Mouse (Mus musculus): ENCODE data around the gene Osr1. TPM values are rescaled to one million over a fixed set of nuclear protein-coding genes. Genes with fewer than 3 reads are reported as not detected.

The Osr1 gene
- 1 to 10 TPM; 2.0 to 2.5 TPM for total RNA-seq (2021)
- long read RNA-seq, experiment 1, partial matches to known transcripts = 0 of 2 reads
- long read RNA-seq, experiment 1, other reads (novel, unspliced or antisense) = 1 of 2 reads
- long read RNA-seq, experiment 2, partial matches to known transcripts = 0 of 1 reads
- long read RNA-seq, experiment 2, other reads (novel, unspliced or antisense) = 0 of 1 reads

GRCm38 (mm10) chr12:9569971-9570370, at the start of gene Osr1:
Gene Osr1, plus strand, starts transcription at chr12:9570116.
- peak in 1 of 2 experiments; percentile 48 for DNase-seq
- intact Hi-C loops (cut with DNase I) = loop anchor here (5.0 kb wide), 3 partner anchors 518 to 867 kb away; no protein-coding TSS in a partner anchor

GRCm38 (mm10) chr12:9550328-9550727, 19.6 kb upstream of the Osr1 start:
- no peak for DNase-seq
- intact Hi-C loops (cut with DNase I) = no loop called here

- DNase-seq = no peak
- intact Hi-C loops (cut with DNase I) = loop anchor here (5.0 kb wide), 3 partner anchors 513 to 872 kb away; no protein-coding TSS in a partner anchor
Measured at GRCm38 (mm10) chr12:9564956-9565355, 5.0 kb upstream of the Osr1 start.

- intact Hi-C loops (cut with DNase I) = no loop called here
- DNase-seq = no peak
Measured at GRCm38 (mm10) chr12:9570496-9570995, 630 bp downstream of the Osr1 start.

GRCm38 (mm10) chr12:9571276-9571940, 1.5 kb downstream of the Osr1 start:
- DNase-seq = no peak
- intact Hi-C loops (cut with DNase I) = no loop called here

- DNase-seq = no peak
- intact Hi-C loops (cut with DNase I) = no loop called here
Measured at GRCm38 (mm10) chr12:9572022-9572421, 2.1 kb downstream of the Osr1 start.

GRCm38 (mm10) chr12:9573682-9574081, 3.8 kb downstream of the Osr1 start:
- intact Hi-C loops (cut with DNase I) = no loop called here
- DNase-seq = no peak

GRCm38 (mm10) chr12:9574244-9574871, 4.4 kb downstream of the Osr1 start:
- intact Hi-C loops (cut with DNase I) = no loop called here
- peak in 1 of 2 experiments; percentile 59 for DNase-seq

GRCm38 (mm10) chr12:9575158-9576042, 5.5 kb downstream of the Osr1 start:
- intact Hi-C loops (cut with DNase I) = no loop called here
- DNase-seq = no peak

GRCm38 (mm10) chr12:9576043-9576538, 6.2 kb downstream of the Osr1 start:
- intact Hi-C loops (cut with DNase I) = no loop called here
- DNase-seq = no peak

GRCm38 (mm10) chr12:9577610-9578009, 7.7 kb downstream of the Osr1 start:
- DNase-seq = no peak
- intact Hi-C loops (cut with DNase I) = no loop called here

- DNase-seq = no peak
- intact Hi-C loops (cut with DNase I) = no loop called here
Measured at GRCm38 (mm10) chr12:9578591-9578990, 8.7 kb downstream of the Osr1 start.

- intact Hi-C loops (cut with DNase I) = no loop called here
- DNase-seq = no peak
Measured at GRCm38 (mm10) chr12:9579301-9580030, 9.6 kb downstream of the Osr1 start.

- intact Hi-C loops (cut with DNase I) = no loop called here
- DNase-seq = peak in 1 of 2 experiments; percentile 59
Measured at GRCm38 (mm10) chr12:9580041-9580905, 10.4 kb downstream of the Osr1 start.

- no peak for DNase-seq
- intact Hi-C loops (cut with DNase I) = no loop called here
Measured at GRCm38 (mm10) chr12:9581011-9581410, 11.1 kb downstream of the Osr1 start.

GRCm38 (mm10) chr12:9581506-9581905, 11.6 kb downstream of the Osr1 start:
- DNase-seq = no peak
- intact Hi-C loops (cut with DNase I) = no loop called here

GRCm38 (mm10) chr12:9582248-9582995, 12.5 kb downstream of the Osr1 start:
- DNase-seq = no peak
- intact Hi-C loops (cut with DNase I) = no loop called here

- DNase-seq = no peak
- intact Hi-C loops (cut with DNase I) = no loop called here
Measured at GRCm38 (mm10) chr12:9583380-9583779, 13.5 kb downstream of the Osr1 start.

Measured in gastrocnemius, postnatal 36 days (tissue).